Mouse (Mus musculus): ENCODE data around the gene Dip2b. TPM values are rescaled to one million over a fixed set of nuclear protein-coding genes. Genes with fewer than 3 reads are reported as not detected.

Dip2b gene
- polyA plus RNA-seq (2012; ENCODE audit: low replicate concordance) = 1.0 and 1.8 TPM in 2 replicates

DNA sequence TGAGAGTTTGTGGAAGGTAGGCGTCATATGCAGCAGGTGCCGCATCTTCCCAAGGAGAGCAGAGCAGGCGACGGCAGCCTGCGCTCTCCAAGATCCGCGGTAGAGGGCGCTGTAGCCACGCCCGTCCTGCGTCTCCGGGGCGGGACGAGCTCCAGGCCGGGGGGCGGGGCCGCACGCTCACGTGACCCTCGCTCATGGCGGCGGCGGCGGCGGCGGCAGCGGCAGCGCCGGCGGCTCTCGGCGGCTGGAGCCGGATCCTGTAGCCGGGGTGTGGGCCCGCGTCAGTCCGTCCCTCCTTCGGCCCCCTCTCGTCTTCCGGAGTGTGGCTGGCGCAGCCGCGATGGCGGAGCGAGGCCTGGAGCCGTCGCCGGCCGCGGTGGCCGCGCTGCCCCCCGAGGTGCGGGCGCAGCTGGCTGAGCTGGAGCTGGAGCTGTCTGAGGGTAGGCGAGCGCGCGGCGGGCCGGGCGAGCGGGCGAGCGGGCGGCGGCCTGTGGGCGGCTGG, at the start of gene Dip2b:
Gene Dip2b, plus strand, starts transcription at position 195 of the 502 bp plus-strand sequence.

DNA sequence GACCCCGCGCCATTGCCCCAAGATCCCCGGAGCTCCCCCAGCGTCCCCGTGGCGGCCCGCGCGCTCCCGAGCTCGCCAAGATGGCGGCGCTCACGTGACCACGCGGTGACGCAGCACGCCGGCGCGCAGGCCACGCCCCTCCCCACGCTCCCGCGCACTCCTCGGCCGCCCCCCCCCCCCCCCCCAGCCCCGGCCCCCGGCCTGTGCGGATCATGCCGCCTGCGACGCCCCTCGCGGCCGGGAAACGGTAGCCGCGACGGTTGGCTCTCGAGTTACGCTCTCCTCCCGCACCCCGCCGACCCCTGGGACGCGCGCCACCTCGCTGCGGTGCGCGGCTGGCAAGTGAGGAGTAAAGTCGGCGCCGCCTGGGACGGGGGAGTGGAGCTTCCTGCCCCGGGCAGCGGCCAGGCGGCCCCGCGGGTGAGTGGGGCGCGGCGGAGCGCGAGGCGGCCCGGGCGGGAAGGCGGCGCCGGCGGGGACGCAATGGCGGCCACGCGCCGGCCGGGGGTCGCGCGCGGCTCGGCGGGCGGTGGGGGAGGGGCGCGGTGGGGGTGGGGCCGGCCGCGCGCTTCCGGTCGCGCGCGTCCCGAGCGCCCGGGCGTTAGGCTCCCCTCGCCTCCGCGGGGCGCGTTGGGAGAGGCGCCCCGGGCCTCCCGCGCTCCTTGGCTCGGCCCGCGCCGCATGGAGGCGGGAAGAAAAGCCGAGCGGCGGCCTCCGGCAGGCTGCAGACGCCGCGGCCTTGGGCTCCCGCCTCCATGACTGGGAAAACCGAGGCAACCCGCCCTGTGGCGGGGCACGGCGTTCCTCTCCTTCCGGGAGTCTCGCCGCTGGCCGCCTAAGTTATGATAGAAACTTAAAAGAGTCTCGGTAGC, 189.4 kb downstream of the Dip2b start, which contains the start of gene Atf1:
Gene Atf1, plus strand, starts transcription at position 157 of the 872 bp plus-strand sequence.

Other genes starting within 250 kb of the Dip2b start
- gene Lima1, start 163.2 kb upstream of the Dip2b start, polyA plus RNA-seq (2012; ENCODE audit: low replicate concordance) = 1.0 and 2.6 TPM in 2 replicates
- gene Fam186a, start 71.6 kb upstream of the Dip2b start, polyA plus RNA-seq (2012; ENCODE audit: low replicate concordance) = not detected in 2 replicates
- 7.9 and 12.0 TPM in 2 replicates for gene Larp4, start 68.6 kb upstream of the Dip2b start, polyA plus RNA-seq (2012; ENCODE audit: low replicate concordance)
- 27.8 and 31.3 TPM in 2 replicates for gene Atf1, start 189.2 kb downstream of the Dip2b start, polyA plus RNA-seq (2012; ENCODE audit: low replicate concordance)
- not detected in 2 replicates for gene Tmprss12, start 242.2 kb downstream of the Dip2b start, polyA plus RNA-seq (2012; ENCODE audit: low replicate concordance)

Measured in leukemia stem cell, adult 10-12 weeks (primary cell).